Mouse (Mus musculus) midbrain, embryonic 13.5 days (tissue): ENCODE results near the gene Bag5. TPM values are rescaled to one million over a fixed set of nuclear protein-coding genes. Genes with fewer than 3 reads are reported as not detected.

Experiments used
- ATAC-seq: fragments of 200-750 bp; cut with Nextera tagmentation; 2 replicates; pipeline ENCODE4 v1.8.0; 2017; ENCODE audit warnings: mild to moderate bottlenecking, moderate TSS enrichment, moderate library complexity
- H3K27ac ChIP-seq: fragments of 300-500 bp; sonication (generic); 2 replicates; pipeline ENCODE4 v1.5.1; 2015; ENCODE audit warnings: inconsistent platforms, mild to moderate bottlenecking, moderate library complexity
- H3K27me3 ChIP-seq: fragments of 300-500 bp; sonication (generic); 2 replicates; pipeline ENCODE4 v1.6.1; 2015; ENCODE audit warnings: mild to moderate bottlenecking, inconsistent platforms
- H3K36me3 ChIP-seq: fragments of 300-500 bp; sonication (generic); 2 replicates; pipeline ENCODE4 v1.6.1; 2015; ENCODE audit warnings: mild to moderate bottlenecking, inconsistent platforms
- H3K4me1 ChIP-seq: fragments of 300-500 bp; sonication (generic); replicated peaks from 2 replicates; pipeline ENCODE4 v1.6.1; 2015; ENCODE audit warnings: inconsistent platforms
- H3K4me2 ChIP-seq: fragments of 300-500 bp; sonication (generic); replicated peaks from 2 replicates; pipeline ENCODE4 v1.6.1; 2015; ENCODE audit warnings: moderate library complexity, mild to moderate bottlenecking, inconsistent platforms
- H3K4me3 ChIP-seq: fragments of 300-500 bp; sonication (generic); replicated peaks from 2 replicates; pipeline ENCODE4 v1.5.1; 2015; ENCODE audit warnings: mild to moderate bottlenecking, inconsistent platforms
- H3K9ac ChIP-seq: fragments of 300-500 bp; sonication (generic); replicated peaks from 2 replicates; pipeline ENCODE4 v1.6.1; 2015; ENCODE audit warnings: mild to moderate bottlenecking, inconsistent platforms
- H3K9me3 ChIP-seq: fragments of 300-500 bp; sonication (generic); 2 replicates; pipeline ENCODE4 v1.6.1; 2016; ENCODE audit warnings: mild to moderate bottlenecking, inconsistent platforms
- WGBS: fragments of 180-500 bp; shearing (Covaris S2); methylation state at CpG from one replicate; pipeline ENCODE4 v1.1.7; 2015; 5-methylcytosine and 5-hydroxymethylcytosine counted together
- polyA plus RNA-seq: library from polyadenylated mRNA; unstranded; fragments of >200 nt; fragmentation: Nextera tagmentation; extraction: Ambion mirVana; gene quantifications from 2 replicates; pipeline ENCODE4 v1.2.1, GENCODE M21; 2015

The Bag5 gene
- polyA plus RNA-seq: 63.9 and 68.2 TPM in 2 replicates

GRCm38 (mm10) chr12:111713004-111713651 lies at the start of gene Bag5, which contains the start of gene Apopt1:
Gene Bag5, minus strand, starts transcription at chr12:111713257.
Gene Apopt1, plus strand, starts transcription at chr12:111713261.
- H3K4me1 ChIP-seq: peaks cover 28% of the 10 kb centered on the region
- peak within 1 kb of the TSS; percentile 99 for H3K4me3 ChIP-seq
- no peaks in the 10 kb centered on the region for H3K27me3 ChIP-seq
- ATAC-seq: peak; percentile 97
- H3K9me3 ChIP-seq: no peaks in the 10 kb centered on the region
- under 1% methylated on average over 78 of the region's 86 CpGs for WGBS
- H3K27ac ChIP-seq: peak within 1 kb of the TSS; percentile 83
- H3K9ac ChIP-seq: peak within 1 kb of the TSS; percentile 99
- H3K4me2 ChIP-seq: peak within 1 kb of the TSS; percentile 88
- H3K36me3 ChIP-seq: peaks cover 39% of the 10 kb centered on the region

GRCm38 (mm10) chr12:111760306-111760908 lies 47.4 kb upstream of the Bag5 start:
- 0 out of 2 replicates have a peak overlapping the region, but pooled peaks have one; percentile 32 for H3K27ac ChIP-seq
- peak overlapping the region; percentile 99 for H3K4me3 ChIP-seq
- H3K27me3 ChIP-seq: no peaks in the 10 kb centered on the region
- peaks cover 16% of the 10 kb centered on the region for H3K36me3 ChIP-seq
- peak overlapping the region; percentile 98 for H3K4me2 ChIP-seq
- WGBS: 68% methylated on average over 7 of the region's 7 CpGs
- no peaks in the 10 kb centered on the region for H3K9me3 ChIP-seq
- peaks cover 66% of the 10 kb centered on the region for H3K4me1 ChIP-seq
- H3K9ac ChIP-seq: peak overlapping the region; percentile 92
- no peak for ATAC-seq

- Histone ChIP-seq H3K9me3 (no peaks in the 10 kb centered on the region), H3K4me3 (peak overlapping the region; percentile 99), H3K4me1 (peaks cover 57% of the 10 kb centered on the region), H3K4me2 (peak overlapping the region; percentile 98), H3K36me3 (peaks cover 16% of the 10 kb centered on the region), H3K27ac (peak overlapping the region; percentile 97), H3K9ac (peak overlapping the region; percentile 92), H3K27me3 (no peaks in the 10 kb centered on the region)
- ATAC-seq: peak; percentile 65
- 0% methylated on average over 35 of the region's 35 CpGs for WGBS
Observed at GRCm38 (mm10) chr12:111759176-111760061, 46.4 kb upstream of the Bag5 start.

GRCm38 (mm10) chr12:111758381-111759175 lies 45.5 kb upstream of the Bag5 start, which contains the start of gene Klc1:
Gene Klc1, plus strand, starts transcription at chr12:111758849.
- H3K9me3 ChIP-seq: no peaks in the 10 kb centered on the region
- peak within 1 kb of the TSS; percentile 97 for H3K27ac ChIP-seq
- H3K4me2 ChIP-seq: peak within 1 kb of the TSS; percentile 98
- peaks cover 51% of the 10 kb centered on the region for H3K4me1 ChIP-seq
- no peaks in the 10 kb centered on the region for H3K27me3 ChIP-seq
- under 1% methylated on average over 82 of the region's 85 CpGs for WGBS
- peak within 1 kb of the TSS; percentile 92 for H3K9ac ChIP-seq
- H3K36me3 ChIP-seq: peaks cover 13% of the 10 kb centered on the region
- peak within 1 kb of the TSS; percentile 99 for H3K4me3 ChIP-seq
- peak; percentile 84 for ATAC-seq

- peak overlapping the region; percentile 99 for H3K4me3 ChIP-seq
- H3K36me3 ChIP-seq: peaks cover 5% of the 10 kb centered on the region
- ATAC-seq: 0 out of 2 replicates have a peak, but pooled peaks have one; percentile 1
- H3K27me3 ChIP-seq: no peaks in the 10 kb centered on the region
- no peaks in the 10 kb centered on the region for H3K9me3 ChIP-seq
- WGBS: 50% methylated on average over 10 of the region's 10 CpGs
- H3K4me1 ChIP-seq: peaks cover 44% of the 10 kb centered on the region
- H3K27ac ChIP-seq: peak overlapping the region; percentile 97
- peak overlapping the region; percentile 92 for H3K9ac ChIP-seq
- peak overlapping the region; percentile 98 for H3K4me2 ChIP-seq
Observed at GRCm38 (mm10) chr12:111757561-111758325, 44.7 kb upstream of the Bag5 start.

GRCm38 (mm10) chr12:111756698-111757082 lies 43.6 kb upstream of the Bag5 start:
- ATAC-seq: no peak
- Histone ChIP-seq H3K9me3 (no peaks in the 10 kb centered on the region), H3K27ac (no peak overlapping the region), H3K4me3 (no peak overlapping the region), H3K4me2 (no peak overlapping the region), H3K9ac (no peak overlapping the region), H3K27me3 (no peaks in the 10 kb centered on the region), H3K4me1 (peaks cover 33% of the 10 kb centered on the region), H3K36me3 (no peaks in the 10 kb centered on the region)
- 62% methylated on average over 5 of the region's 5 CpGs for WGBS

- WGBS: 74% methylated on average over 4 of the region's 4 CpGs
- Histone ChIP-seq H3K36me3 (no peaks in the 10 kb centered on the region), H3K27me3 (no peaks in the 10 kb centered on the region), H3K27ac (no peak overlapping the region), H3K4me2 (no peak overlapping the region), H3K4me3 (no peak overlapping the region), H3K9ac (no peak overlapping the region), H3K4me1 (peaks cover 28% of the 10 kb centered on the region), H3K9me3 (no peaks in the 10 kb centered on the region)
- ATAC-seq: no peak
Observed at GRCm38 (mm10) chr12:111756082-111756697, 43.1 kb upstream of the Bag5 start.

- 71% methylated on average over 2 of the region's 2 CpGs for WGBS
- ATAC-seq: no peak
- Histone ChIP-seq H3K4me1 (peaks cover 18% of the 10 kb centered on the region), H3K27ac (no peak overlapping the region), H3K4me3 (no peak overlapping the region), H3K9me3 (no peaks in the 10 kb centered on the region), H3K4me2 (no peak overlapping the region), H3K27me3 (no peaks in the 10 kb centered on the region), H3K36me3 (no peaks in the 10 kb centered on the region), H3K9ac (no peak overlapping the region)
Observed at GRCm38 (mm10) chr12:111755231-111755630, 42.2 kb upstream of the Bag5 start.

- Histone ChIP-seq H3K4me1 (peaks cover 13% of the 10 kb centered on the region), H3K9me3 (no peaks in the 10 kb centered on the region), H3K4me3 (no peak overlapping the region), H3K27me3 (no peaks in the 10 kb centered on the region), H3K36me3 (no peaks in the 10 kb centered on the region), H3K4me2 (no peak overlapping the region), H3K9ac (no peak overlapping the region), H3K27ac (no peak overlapping the region)
- ATAC-seq: no peak
Observed at GRCm38 (mm10) chr12:111754710-111755109, 41.7 kb upstream of the Bag5 start.

GRCm38 (mm10) chr12:111753347-111753746 lies 40.3 kb upstream of the Bag5 start:
- WGBS: 68% methylated on average over 9 of the region's 9 CpGs
- no peak overlapping the region for H3K4me3 ChIP-seq
- no peak for ATAC-seq
- no peak overlapping the region for H3K9ac ChIP-seq
- H3K4me1 ChIP-seq: peaks cover 9% of the 10 kb centered on the region
- no peak overlapping the region for H3K4me2 ChIP-seq
- no peak overlapping the region for H3K27ac ChIP-seq
- H3K36me3 ChIP-seq: no peaks in the 10 kb centered on the region
- H3K9me3 ChIP-seq: no peaks in the 10 kb centered on the region
- H3K27me3 ChIP-seq: no peaks in the 10 kb centered on the region
